Comparison of ENCODE assay signal across 7 mouse cellular contexts in genomic region chr1:181793541-181793940, GRCm38 (mm10). TPM values are rescaled to one million over a fixed set of nuclear protein-coding genes. Genes with fewer than 3 reads are reported as not detected.
DNase-seq lines count a peak whose midpoint lies in the region; ATAC-seq lines count a peak whose summit lies in the region.

No protein-coding gene starts in this region.

- 67% methylated on average over 2 of the region's 2 CpGs for WGBS in midbrain, embryonic 14.5 days
- WGBS in midbrain, embryonic 15.5 days = 59% methylated on average over 2 of the region's 2 CpGs
- WGBS in hindbrain, embryonic 12.5 days = 59% methylated on average over 2 of the region's 2 CpGs

- no peak overlapping the region for H3K9ac ChIP-seq in midbrain, embryonic 14.5 days (replicated peaks; ENCODE audit: low read length)
- H3K9ac ChIP-seq in midbrain, embryonic 15.5 days = no peak overlapping the region
- no peak overlapping the region for H3K9ac ChIP-seq in hindbrain, embryonic 12.5 days

- ATAC-seq in midbrain, embryonic 14.5 days (ENCODE audit: low FRiP score, low TSS enrichment) = no peak
- no peak for ATAC-seq in midbrain, embryonic 15.5 days (replicated peaks)
- ATAC-seq in hindbrain, embryonic 12.5 days (ENCODE audit: low FRiP score) = no peak

- no peak overlapping the region for H3K4me3 ChIP-seq in midbrain, embryonic 14.5 days (replicated peaks; ENCODE audit: low read depth, low read length)
- no peak overlapping the region for H3K4me3 ChIP-seq in midbrain, embryonic 15.5 days
- H3K4me3 ChIP-seq in hindbrain, embryonic 12.5 days = no peak overlapping the region

- no peaks in the 10 kb centered on the region for H3K9me3 ChIP-seq in midbrain, embryonic 14.5 days (ENCODE audit: control insufficient read depth, low read length)
- no peaks in the 10 kb centered on the region for H3K9me3 ChIP-seq in midbrain, embryonic 15.5 days
- no peaks in the 10 kb centered on the region for H3K9me3 ChIP-seq in hindbrain, embryonic 12.5 days (replicated peaks)

- DNase-seq in midbrain, embryonic 14.5 days = peak; percentile 15
- DNase-seq in gastrocnemius, postnatal 4 days (ENCODE audit: low spot score in 2 of 2) = peak; percentile 39 to 69
- peak; percentile 66 for DNase-seq in layer of hippocampus, adult 11-12 months (ENCODE audit: low spot score)
- peak; percentile 12 for DNase-seq in mesoderm, embryonic 11.5 days (ENCODE audit: low read depth, low spot score)
- no peak for DNase-seq in MN1 (ENCODE audit: low spot score)

- no peaks in the 10 kb centered on the region for H3K27me3 ChIP-seq in midbrain, embryonic 14.5 days (ENCODE audit: control insufficient read depth, insufficient read depth, low read length)
- no peaks in the 10 kb centered on the region for H3K27me3 ChIP-seq in midbrain, embryonic 15.5 days (replicated peaks)
- H3K27me3 ChIP-seq in hindbrain, embryonic 12.5 days = no peaks in the 10 kb centered on the region

- no peaks in the 10 kb centered on the region for H3K36me3 ChIP-seq in midbrain, embryonic 14.5 days (ENCODE audit: control insufficient read depth, insufficient read depth, low read length)
- H3K36me3 ChIP-seq in midbrain, embryonic 15.5 days (replicated peaks) = no peaks in the 10 kb centered on the region
- H3K36me3 ChIP-seq in hindbrain, embryonic 12.5 days = no peaks in the 10 kb centered on the region

- no peak overlapping the region for H3K4me2 ChIP-seq in midbrain, embryonic 14.5 days (ENCODE audit: low read length)
- H3K4me2 ChIP-seq in midbrain, embryonic 15.5 days = no peak overlapping the region
- no peak overlapping the region for H3K4me2 ChIP-seq in hindbrain, embryonic 12.5 days (replicated peaks)

- no peak overlapping the region for H3K27ac ChIP-seq in midbrain, embryonic 14.5 days (replicated peaks; ENCODE audit: low read depth, low read length)
- H3K27ac ChIP-seq in midbrain, embryonic 15.5 days = no peak overlapping the region
- no peak overlapping the region for H3K27ac ChIP-seq in hindbrain, embryonic 12.5 days

- H3K4me1 ChIP-seq in midbrain, embryonic 14.5 days (ENCODE audit: control insufficient read depth, insufficient read depth, low read length) = no peaks in the 10 kb centered on the region
- no peaks in the 10 kb centered on the region for H3K4me1 ChIP-seq in midbrain, embryonic 15.5 days
- no peaks in the 10 kb centered on the region; the same call in 1 of the 2 replicates for H3K4me1 ChIP-seq in hindbrain, embryonic 12.5 days

RNA-seq across cellular contexts. Expression of gene Lbr, which starts 49.3 kb away (rescaled TPM):
- 28.1 and 43.3 TPM in 2 replicates for polyA plus RNA-seq in midbrain, embryonic 14.5 days (2014; fragmentation: Nextera tagmentation; extraction: Ambion mirVana)
- polyA plus RNA-seq in midbrain, embryonic 15.5 days (2015; fragmentation: Nextera tagmentation; extraction: Ambion mirVana) = 27.9 and 32.1 TPM in 2 replicates
- total RNA-seq in gastrocnemius, postnatal 4 days (2021) = 10 to 100 TPM; 49.1 to 55.5 TPM
- polyA plus RNA-seq in hindbrain, embryonic 12.5 days (2016; fragmentation: Nextera tagmentation; extraction: Ambion mirVana) = 95.2 and 98.0 TPM in 2 replicates
